Mouse (Mus musculus) cerebellum, adult 2 months (tissue): ENCODE data around the gene Robo1.

Source experiments
- CTCF ChIP-seq: fragments of 200-500 bp; IDR thresholded peaks from 2 replicates; pipeline ENCODE4 v1.5.1; 2011; ENCODE audit warnings: low read depth, mild to moderate bottlenecking, control low read depth, low read length, moderate library complexity, borderline replicate concordance; ENCODE audit not compliant: insufficient read depth
- POLR2A ChIP-seq: fragments of 200-500 bp; IDR thresholded peaks from 2 replicates; pipeline ENCODE4 v1.6.1; 2011; ENCODE audit warnings: low read length, control low read depth, borderline replicate concordance; ENCODE audit not compliant: insufficient read depth

GRCm38 (mm10) chr16:72874934-72875732 is 567.0 kb downstream of the Robo1 start:
- TF ChIP-seq POLR2A = no peak
- TF ChIP-seq CTCF = no peak
